Mouse (Mus musculus): ENCODE measurements around the gene Ulk3. TPM values are rescaled to one million over a fixed set of nuclear protein-coding genes. Genes with fewer than 3 reads are reported as not detected.

The Ulk3 gene
- polyA plus RNA-seq (2011; ENCODE audit: insufficient read depth, insufficient read length, low read depth, missing spikeins): 10.1 TPM in 2 replicates

GRCm38 (mm10) chr9:57589224-57590126 lies at the start of gene Ulk3:
TSS of gene Ulk3 (plus strand) at chr9:57589452.
- peak within 1 kb of the TSS; percentile 55 for H3K27ac ChIP-seq (ENCODE audit: insufficient read depth, low read length)
- peak within 1 kb of the TSS; percentile 83 for H3K4me3 ChIP-seq (ENCODE audit: low read depth, low read length)
- H3K27me3 ChIP-seq (ENCODE audit: control insufficient read depth, insufficient read depth, low read length, poor library complexity, severe bottlenecking): no peaks in the 10 kb centered on the region
- no peaks in the 10 kb centered on the region for H3K4me1 ChIP-seq (ENCODE audit: control insufficient read depth, insufficient read depth, low read length)
- H3K9ac ChIP-seq (ENCODE audit: low read depth, poor library complexity, severe bottlenecking): peak within 1 kb of the TSS; percentile 75
- H3K36me3 ChIP-seq (ENCODE audit: control insufficient read depth, insufficient read depth, low read length, poor library complexity, severe bottlenecking): no peaks in the 10 kb centered on the region
- no peaks in the 10 kb centered on the region for H3K9me3 ChIP-seq (replicated peaks; ENCODE audit: control insufficient read depth, insufficient read depth, low read length, poor library complexity, severe bottlenecking)
- 0 out of 2 replicates have a peak, but pooled peaks have one; percentile 62 for TF ChIP-seq EP300 (IDR thresholded peaks at IDR 0.05; ENCODE audit: insufficient read depth, low read depth, low read length)
- no peak for TF ChIP-seq POLR2A (IDR thresholded peaks at IDR 0.05; ENCODE audit: insufficient read depth, low read length)

GRCm38 (mm10) chr9:57539550-57539949 lies 49.7 kb upstream of the Ulk3 start:
- H3K27me3 ChIP-seq (ENCODE audit: control insufficient read depth, insufficient read depth, low read length, poor library complexity, severe bottlenecking): no peaks in the 10 kb centered on the region
- no peak overlapping the region for H3K27ac ChIP-seq (ENCODE audit: insufficient read depth, low read length)
- H3K36me3 ChIP-seq (ENCODE audit: control insufficient read depth, insufficient read depth, low read length, poor library complexity, severe bottlenecking): peaks cover 4% of the 10 kb centered on the region
- no peak overlapping the region for H3K4me3 ChIP-seq (ENCODE audit: low read depth, low read length)
- TF ChIP-seq POLR2A (IDR thresholded peaks at IDR 0.05; ENCODE audit: insufficient read depth, low read length) (no peak), EP300 (IDR thresholded peaks at IDR 0.05; ENCODE audit: insufficient read depth, low read depth, low read length) (no peak), CTCF (IDR thresholded peaks at IDR 0.05; ENCODE audit: low read depth, low read length) (no peak)
- no peaks in the 10 kb centered on the region for H3K4me1 ChIP-seq (ENCODE audit: control insufficient read depth, insufficient read depth, low read length)
- no peak overlapping the region for H3K9ac ChIP-seq (ENCODE audit: low read depth, poor library complexity, severe bottlenecking)
- H3K9me3 ChIP-seq (replicated peaks; ENCODE audit: control insufficient read depth, insufficient read depth, low read length, poor library complexity, severe bottlenecking): no peaks in the 10 kb centered on the region

- TF ChIP-seq EP300 (IDR thresholded peaks at IDR 0.05; ENCODE audit: insufficient read depth, low read depth, low read length): no peak
- no peak for TF ChIP-seq POLR2A (IDR thresholded peaks at IDR 0.05; ENCODE audit: insufficient read depth, low read length)
- TF ChIP-seq CTCF (IDR thresholded peaks at IDR 0.05; ENCODE audit: low read depth, low read length): no peak
- Histone ChIP-seq H3K36me3 (ENCODE audit: control insufficient read depth, insufficient read depth, low read length, poor library complexity, severe bottlenecking) (peaks cover 7% of the 10 kb centered on the region), H3K27ac (ENCODE audit: insufficient read depth, low read length) (no peak overlapping the region), H3K4me1 (ENCODE audit: control insufficient read depth, insufficient read depth, low read length) (no peaks in the 10 kb centered on the region), H3K9me3 (replicated peaks; ENCODE audit: control insufficient read depth, insufficient read depth, low read length, poor library complexity, severe bottlenecking) (no peaks in the 10 kb centered on the region), H3K4me3 (ENCODE audit: low read depth, low read length) (no peak overlapping the region), H3K9ac (ENCODE audit: low read depth, poor library complexity, severe bottlenecking) (no peak overlapping the region), H3K27me3 (ENCODE audit: control insufficient read depth, insufficient read depth, low read length, poor library complexity, severe bottlenecking) (no peaks in the 10 kb centered on the region)
Observed at GRCm38 (mm10) chr9:57541312-57541711, 47.9 kb upstream of the Ulk3 start.

GRCm38 (mm10) chr9:57543951-57544350 lies 45.3 kb upstream of the Ulk3 start:
- H3K36me3 ChIP-seq (ENCODE audit: control insufficient read depth, insufficient read depth, low read length, poor library complexity, severe bottlenecking): peaks cover 7% of the 10 kb centered on the region
- TF ChIP-seq POLR2A (IDR thresholded peaks at IDR 0.05; ENCODE audit: insufficient read depth, low read length): no peak
- no peak for TF ChIP-seq EP300 (IDR thresholded peaks at IDR 0.05; ENCODE audit: insufficient read depth, low read depth, low read length)
- no peak for TF ChIP-seq CTCF (IDR thresholded peaks at IDR 0.05; ENCODE audit: low read depth, low read length)

GRCm38 (mm10) chr9:57547287-57547686 lies 42.0 kb upstream of the Ulk3 start:
- TF ChIP-seq CTCF (IDR thresholded peaks at IDR 0.05; ENCODE audit: low read depth, low read length) (no peak), EP300 (IDR thresholded peaks at IDR 0.05; ENCODE audit: insufficient read depth, low read depth, low read length) (no peak), POLR2A (IDR thresholded peaks at IDR 0.05; ENCODE audit: insufficient read depth, low read length) (no peak)
- Histone ChIP-seq H3K4me3 (ENCODE audit: low read depth, low read length) (no peak overlapping the region), H3K9me3 (replicated peaks; ENCODE audit: control insufficient read depth, insufficient read depth, low read length, poor library complexity, severe bottlenecking) (no peaks in the 10 kb centered on the region), H3K27me3 (ENCODE audit: control insufficient read depth, insufficient read depth, low read length, poor library complexity, severe bottlenecking) (no peaks in the 10 kb centered on the region), H3K36me3 (ENCODE audit: control insufficient read depth, insufficient read depth, low read length, poor library complexity, severe bottlenecking) (peaks cover 10% of the 10 kb centered on the region), H3K4me1 (ENCODE audit: control insufficient read depth, insufficient read depth, low read length) (no peaks in the 10 kb centered on the region), H3K9ac (ENCODE audit: low read depth, poor library complexity, severe bottlenecking) (no peak overlapping the region), H3K27ac (ENCODE audit: insufficient read depth, low read length) (no peak overlapping the region)

More at GRCm38 (mm10) chr9:57543951-57544350, 45.3 kb upstream of the Ulk3 start:
- Histone ChIP-seq H3K9ac (ENCODE audit: low read depth, poor library complexity, severe bottlenecking) (no peak overlapping the region), H3K27me3 (ENCODE audit: control insufficient read depth, insufficient read depth, low read length, poor library complexity, severe bottlenecking) (no peaks in the 10 kb centered on the region), H3K4me1 (ENCODE audit: control insufficient read depth, insufficient read depth, low read length) (no peaks in the 10 kb centered on the region), H3K9me3 (replicated peaks; ENCODE audit: control insufficient read depth, insufficient read depth, low read length, poor library complexity, severe bottlenecking) (no peaks in the 10 kb centered on the region), H3K27ac (ENCODE audit: insufficient read depth, low read length) (no peak overlapping the region), H3K4me3 (ENCODE audit: low read depth, low read length) (no peak overlapping the region)

- Histone ChIP-seq H3K9ac (ENCODE audit: low read depth, poor library complexity, severe bottlenecking) (no peak overlapping the region), H3K27me3 (ENCODE audit: control insufficient read depth, insufficient read depth, low read length, poor library complexity, severe bottlenecking) (no peaks in the 10 kb centered on the region), H3K36me3 (ENCODE audit: control insufficient read depth, insufficient read depth, low read length, poor library complexity, severe bottlenecking) (peaks cover 10% of the 10 kb centered on the region), H3K9me3 (replicated peaks; ENCODE audit: control insufficient read depth, insufficient read depth, low read length, poor library complexity, severe bottlenecking) (no peaks in the 10 kb centered on the region), H3K4me1 (ENCODE audit: control insufficient read depth, insufficient read depth, low read length) (no peaks in the 10 kb centered on the region), H3K27ac (ENCODE audit: insufficient read depth, low read length) (no peak overlapping the region), H3K4me3 (ENCODE audit: low read depth, low read length) (no peak overlapping the region)
- TF ChIP-seq CTCF (IDR thresholded peaks at IDR 0.05; ENCODE audit: low read depth, low read length): no peak
- TF ChIP-seq POLR2A (IDR thresholded peaks at IDR 0.05; ENCODE audit: insufficient read depth, low read length): no peak
- TF ChIP-seq EP300 (IDR thresholded peaks at IDR 0.05; ENCODE audit: insufficient read depth, low read depth, low read length): no peak
Observed at GRCm38 (mm10) chr9:57547869-57548268, 41.4 kb upstream of the Ulk3 start.
